Mouse (Mus musculus) liver, embryonic 11.5 days (tissue): ENCODE results near the gene Jmjd8. TPM values are rescaled to one million over a fixed set of nuclear protein-coding genes. Genes with fewer than 3 reads are reported as not detected.

ENCODE experiments used
- ATAC-seq: fragments of 200-750 bp; cut with Nextera tagmentation; replicated peaks from 2 replicates; pipeline ENCODE4 v1.8.0; 2017; ENCODE audit warnings: moderate number of reproducible peaks, mild to moderate bottlenecking, moderate TSS enrichment, moderate library complexity; ENCODE audit not compliant: low FRiP score
- DNase-seq: peaks from one replicate; pipeline ENCODE4 v3.0.0-alpha.2; 2017; ENCODE audit warnings: low spot score
- H3K27ac ChIP-seq: fragments of 300-500 bp; sonication (generic); 2 replicates; pipeline ENCODE4 v1.5.1; 2014; ENCODE audit warnings: mild to moderate bottlenecking, low read depth, low read length, control low read depth
- H3K27me3 ChIP-seq: fragments of 300-500 bp; sonication (generic); replicated peaks from 2 replicates; pipeline ENCODE4 v1.6.1; 2014; ENCODE audit warnings: low read length, mixed read lengths; ENCODE audit not compliant: control insufficient read depth, insufficient read depth
- H3K36me3 ChIP-seq: fragments of 300-500 bp; sonication (generic); 2 replicates; pipeline ENCODE4 v1.6.1; 2014; ENCODE audit warnings: mild to moderate bottlenecking, low read length, moderate library complexity, mixed read lengths; ENCODE audit not compliant: control insufficient read depth, insufficient read depth
- H3K4me1 ChIP-seq: fragments of 300-500 bp; sonication (generic); replicated peaks from 2 replicates; pipeline ENCODE4 v1.6.1; 2014; ENCODE audit warnings: low read length, mixed read lengths; ENCODE audit not compliant: control insufficient read depth, insufficient read depth
- H3K4me2 ChIP-seq: fragments of 300-500 bp; sonication (generic); 2 replicates; pipeline ENCODE4 v1.6.1; 2014; ENCODE audit warnings: mild to moderate bottlenecking, control low read depth, moderate library complexity
- H3K4me3 ChIP-seq: fragments of 300-500 bp; sonication (generic); 2 replicates; pipeline ENCODE4 v1.5.1; 2014; ENCODE audit warnings: low read depth, low read length, control low read depth
- H3K9ac ChIP-seq: fragments of 300-500 bp; sonication (generic); 2 replicates; pipeline ENCODE4 v1.6.1; 2014; ENCODE audit warnings: low read depth, low read length, control low read depth
- H3K9me3 ChIP-seq: fragments of 300-500 bp; sonication (generic); 2 replicates; pipeline ENCODE4 v1.6.1; 2016; ENCODE audit warnings: low read length, inconsistent platforms, mixed read lengths; ENCODE audit not compliant: control insufficient read depth
- WGBS: fragments of 180-500 bp; shearing (Covaris S2); extraction: QIAGEN DNeasy Blood & Tissue Kit; methylation state at CpG from one replicate; pipeline ENCODE4 v1.1.7; 2014; 5-methylcytosine and 5-hydroxymethylcytosine counted together
- polyA plus RNA-seq: library from polyadenylated mRNA; unstranded; fragments of >200 nt; fragmentation: Nextera tagmentation; extraction: Ambion mirVana; gene quantifications from 2 replicates; pipeline ENCODE4 v1.2.1, GENCODE M21; 2014

The Jmjd8 gene
- polyA plus RNA-seq, 1 experiment from 2014 or later, result 36.6 TPM

GRCm38 (mm10) chr17:25828223-25828594, 458 bp upstream of the Jmjd8 start:
- Histone ChIP-seq H3K4me3 (peak overlapping the region; percentile 65), H3K27me3 (no peaks in the 10 kb centered on the region), H3K9ac (no peak overlapping the region; the same call in 1 of the 2 replicates), H3K4me1 (peaks cover 47% of the 10 kb centered on the region), H3K4me2 (peak overlapping the region; percentile 99), H3K9me3 (no peaks in the 10 kb centered on the region), H3K27ac (peak overlapping the region; percentile 82), H3K36me3 (peaks cover 42% of the 10 kb centered on the region)
- WGBS, result 84% methylated on average over 8 of the region's 8 CpGs
- DNase-seq (no peak), ATAC-seq (no peak)

GRCm38 (mm10) chr17:25829558-25830017, 921 bp downstream of the Jmjd8 start:
- Histone ChIP-seq H3K27me3 (no peaks in the 10 kb centered on the region), H3K9ac (peak overlapping the region; percentile 77), H3K9me3 (no peaks in the 10 kb centered on the region), H3K4me1 (peaks cover 50% of the 10 kb centered on the region), H3K27ac (peak overlapping the region; percentile 82), H3K4me2 (peak overlapping the region; percentile 99), H3K36me3 (peaks cover 42% of the 10 kb centered on the region), H3K4me3 (peak overlapping the region; percentile 65)
- WGBS, result 36% methylated on average over 8 of the region's 8 CpGs
- ATAC-seq (no peak), DNase-seq (no peak)

DNA sequence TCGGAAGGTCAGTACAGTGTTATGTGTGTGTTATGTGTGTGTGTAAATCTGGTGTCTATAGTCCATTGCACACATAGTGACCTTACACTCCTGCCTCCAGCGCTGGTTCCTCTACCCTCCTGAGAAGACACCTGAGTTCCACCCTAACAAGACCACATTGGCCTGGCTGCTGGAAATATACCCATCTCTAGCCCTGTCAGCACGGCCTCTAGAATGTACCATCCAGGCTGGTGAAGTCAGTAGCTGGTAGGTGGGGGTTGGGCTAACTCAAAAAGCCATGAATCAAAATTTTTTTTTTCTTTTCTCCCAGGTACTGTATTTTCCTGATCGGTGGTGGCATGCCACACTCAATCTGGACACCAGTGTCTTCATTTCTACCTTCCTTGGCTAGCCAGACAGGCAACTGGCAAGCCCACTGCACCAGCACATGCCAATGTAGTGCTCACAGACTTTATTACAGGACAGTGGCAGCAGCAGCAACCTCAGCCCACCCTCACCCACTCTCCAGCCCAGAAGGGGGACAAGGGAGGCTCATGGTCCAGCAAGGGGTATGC, 1.6 kb downstream of the Jmjd8 start:
- H3K9ac ChIP-seq, result peak overlapping the region; percentile 20; the same call in 1 of the 2 replicates
- H3K9me3 ChIP-seq, result no peaks in the 10 kb centered on the region
- H3K4me2 ChIP-seq, result peak overlapping the region; percentile 99
- DNase-seq, result no peak
- peaks cover 48% of the 10 kb centered on the region for H3K4me1 ChIP-seq
- H3K27me3 ChIP-seq, result no peaks in the 10 kb centered on the region
- peaks cover 47% of the 10 kb centered on the region for H3K36me3 ChIP-seq
- no peak for ATAC-seq
- H3K4me3 ChIP-seq, result peak overlapping the region; percentile 65
- H3K27ac ChIP-seq, result peak overlapping the region; percentile 82; the same call in 1 of the 2 replicates
- WGBS, result 76% methylated on average over 4 of the region's 4 CpGs

GRCm38 (mm10) chr17:25830806-25831431, 2.3 kb downstream of the Jmjd8 start:
- peaks cover 49% of the 10 kb centered on the region for H3K36me3 ChIP-seq
- peak overlapping the region; percentile 88 for H3K9ac ChIP-seq
- ATAC-seq (no peak), DNase-seq (no peak)
- WGBS, result 85% methylated on average over 14 of the region's 14 CpGs
- peak overlapping the region; percentile 99 for H3K4me2 ChIP-seq
- H3K9me3 ChIP-seq, result no peaks in the 10 kb centered on the region
- no peak overlapping the region for H3K27ac ChIP-seq
- H3K4me3 ChIP-seq, result peak overlapping the region; percentile 85
- no peaks in the 10 kb centered on the region for H3K27me3 ChIP-seq
- H3K4me1 ChIP-seq, result peaks cover 45% of the 10 kb centered on the region

- ATAC-seq, result no peak
- 50% methylated on average over 21 of the region's 21 CpGs for WGBS
- Histone ChIP-seq H3K9me3 (no peaks in the 10 kb centered on the region), H3K4me1 (peaks cover 53% of the 10 kb centered on the region), H3K9ac (peak overlapping the region; percentile 88), H3K27ac (peak overlapping the region; percentile 97), H3K4me3 (peak overlapping the region; percentile 85), H3K36me3 (peaks cover 44% of the 10 kb centered on the region), H3K4me2 (peak overlapping the region; percentile 99), H3K27me3 (no peaks in the 10 kb centered on the region)
- DNase-seq, result no peak
Measured at GRCm38 (mm10) chr17:25831451-25832281, 3.0 kb downstream of the Jmjd8 start.

GRCm38 (mm10) chr17:25832436-25833290, 4.0 kb downstream of the Jmjd8 start:
- peaks cover 62% of the 10 kb centered on the region for H3K4me1 ChIP-seq
- H3K36me3 ChIP-seq, result peaks cover 35% of the 10 kb centered on the region
- DNase-seq (peak; percentile 99), ATAC-seq (peak; percentile 90)
- H3K27me3 ChIP-seq, result no peaks in the 10 kb centered on the region
- H3K27ac ChIP-seq, result peak overlapping the region; percentile 97
- H3K4me3 ChIP-seq, result peak overlapping the region; percentile 85
- peak overlapping the region; percentile 99 for H3K4me2 ChIP-seq
- H3K9me3 ChIP-seq, result no peaks in the 10 kb centered on the region
- H3K9ac ChIP-seq, result peak overlapping the region; percentile 88
- under 1% methylated on average over 77 of the region's 77 CpGs for WGBS

DNA sequence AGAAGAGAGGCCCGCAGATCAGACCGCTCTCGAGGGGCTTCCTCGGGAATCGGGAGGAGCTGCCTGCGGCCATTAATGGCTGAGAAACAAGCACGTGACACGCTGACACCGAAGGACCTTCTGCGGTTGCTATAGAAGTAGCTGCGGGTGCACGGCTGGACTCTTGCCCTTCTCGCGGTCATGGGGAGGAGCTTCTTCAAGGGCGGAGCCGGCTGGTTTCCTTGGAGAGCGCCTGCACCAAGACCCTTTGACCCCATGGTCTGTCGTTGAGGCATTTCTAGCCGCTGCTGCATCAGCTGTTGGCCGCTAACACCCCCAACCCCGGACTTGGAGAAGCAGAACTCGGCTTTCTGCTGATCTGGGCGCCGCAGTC, 4.6 kb downstream of the Jmjd8 start, which contains the start of gene Stub1:
Gene Stub1, minus strand, starts transcription at position 114 of the 373 bp plus-strand sequence.
- Histone ChIP-seq H3K27ac (peak within 1 kb of the TSS; percentile 97), H3K9me3 (no peaks in the 10 kb centered on the region), H3K4me1 (peaks cover 64% of the 10 kb centered on the region), H3K36me3 (peaks cover 32% of the 10 kb centered on the region), H3K4me3 (peak within 1 kb of the TSS; percentile 85), H3K4me2 (peak within 1 kb of the TSS; percentile 99), H3K27me3 (no peaks in the 10 kb centered on the region), H3K9ac (peak within 1 kb of the TSS; percentile 88)
- ATAC-seq (peak; percentile 50), DNase-seq (no peak)
- under 1% methylated on average over 24 of the region's 24 CpGs for WGBS
